Mouse (Mus musculus) kidney, adult 2 months (tissue): ENCODE measurements at regions not wholly inside any gene's neighbourhood (a gene's known extent, or its start where the extent isn't known, plus 50 kb on each side); places are given as distances from the start of the nearest gene placed in this dataset.

Experiments used
- DNase-seq: peaks from one replicate; pipeline ENCODE4 v3.0.0; 2021
- H3K27ac ChIP-seq: fragments of 200-500 bp; 2 replicates; pipeline ENCODE4 v1.5.1; 2012; ENCODE audit warnings: low read depth, low read length, control low read depth, inconsistent platforms; ENCODE audit not compliant: insufficient read depth
- H3K27me3 ChIP-seq: fragments of 200-500 bp; replicated peaks from 2 replicates; pipeline ENCODE4 v1.6.1; 2012; ENCODE audit warnings: mild to moderate bottlenecking, moderate library complexity, low read length, inconsistent platforms; ENCODE audit not compliant: control insufficient read depth, insufficient read depth
- H3K36me3 ChIP-seq: fragments of 200-500 bp; 2 replicates; pipeline ENCODE4 v1.6.1; 2012; ENCODE audit warnings: mild to moderate bottlenecking, moderate library complexity, low read length, inconsistent platforms; ENCODE audit not compliant: control insufficient read depth, insufficient read depth
- H3K4me1 ChIP-seq: fragments of 200-500 bp; 2 replicates; pipeline ENCODE4 v1.6.1; 2011; ENCODE audit warnings: low read length; ENCODE audit not compliant: control insufficient read depth, insufficient read depth
- H3K4me3 ChIP-seq: fragments of 200-500 bp; 2 replicates; pipeline ENCODE4 v1.5.1; 2011; ENCODE audit warnings: mild to moderate bottlenecking, low read depth, low read length, control low read depth; ENCODE audit not compliant: insufficient read depth
- CTCF ChIP-seq: fragments of 200-500 bp; conservative IDR thresholded peaks from 2 replicates; pipeline ENCODE4 v1.5.1; 2011; ENCODE audit warnings: low read depth, mild to moderate bottlenecking, control low read depth, low read length, moderate library complexity, mixed read lengths; ENCODE audit not compliant: insufficient read depth, insufficient read length
- POLR2A ChIP-seq: fragments of 200-500 bp; IDR thresholded peaks from one replicate; pipeline ENCODE4 v1.6.1; 2011; ENCODE audit warnings: low read depth, low read length, control low read depth
- WGBS: fragments of 180-500 bp; shearing (Covaris S2); methylation state at CpG from one replicate; pipeline ENCODE4 v1.1.7; 2018; 5-methylcytosine and 5-hydroxymethylcytosine counted together

DNA sequence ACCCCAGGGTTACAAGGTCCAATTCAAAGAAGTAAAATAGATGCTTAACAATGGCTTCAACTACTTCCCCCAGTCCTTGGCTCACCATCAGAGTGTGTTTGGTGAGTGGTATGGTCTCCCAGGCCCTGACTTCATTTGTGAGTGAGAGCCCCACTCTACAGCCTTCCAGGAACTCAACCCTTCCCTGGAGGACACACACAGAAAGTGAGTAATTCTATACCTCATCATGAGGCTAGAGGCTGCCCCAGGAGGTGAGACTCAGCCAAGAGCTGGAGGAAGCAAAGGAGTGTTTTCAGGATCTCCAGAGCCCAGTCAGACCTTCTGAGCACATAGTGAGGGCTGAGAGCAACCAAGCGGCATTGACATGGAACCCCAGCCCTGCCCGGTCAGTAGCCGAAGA, 200.6 kb downstream of the Xxylt1 start:
- Histone ChIP-seq H3K36me3 (no peaks in the 10 kb centered on the region), H3K4me1 (0 out of 2 replicates have a peak, but pooled peaks cover 11% of the 10 kb centered on the region), H3K27ac (no peak overlapping the region), H3K4me3 (no peak overlapping the region), H3K27me3 (no peaks in the 10 kb centered on the region)
- 92% methylated on average over 3 of the region's 3 CpGs for WGBS
- DNase-seq, result no peak
- TF ChIP-seq CTCF (no peak), POLR2A (no peak)

DNA sequence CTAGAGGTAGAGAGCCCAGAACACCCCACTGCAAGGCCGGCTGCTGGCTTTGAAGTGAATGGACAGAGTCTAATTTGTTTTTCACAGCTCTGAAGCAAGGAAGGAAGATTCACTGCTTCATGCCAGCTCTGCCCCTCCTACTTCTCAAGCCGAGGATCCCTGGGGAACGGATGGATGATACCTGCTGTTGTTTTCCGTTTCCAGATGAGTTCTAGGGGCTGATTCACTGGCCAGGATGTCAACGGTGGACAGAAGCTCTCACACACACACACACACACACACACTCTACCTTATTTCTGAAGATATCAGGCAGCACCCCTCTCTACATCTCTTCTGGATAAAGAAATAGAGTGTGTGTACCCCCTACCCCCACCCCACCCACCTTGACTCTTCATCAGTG, 200.0 kb downstream of the Xxylt1 start:
- Histone ChIP-seq H3K27me3 (no peaks in the 10 kb centered on the region), H3K4me1 (0 out of 2 replicates have a peak, but pooled peaks cover 11% of the 10 kb centered on the region), H3K27ac (no peak overlapping the region), H3K36me3 (no peaks in the 10 kb centered on the region), H3K4me3 (no peak overlapping the region)
- 63% methylated on average over 5 of the region's 5 CpGs for WGBS
- no peak for TF ChIP-seq CTCF
- no peak for TF ChIP-seq POLR2A
- DNase-seq, result peak; percentile 35

DNA sequence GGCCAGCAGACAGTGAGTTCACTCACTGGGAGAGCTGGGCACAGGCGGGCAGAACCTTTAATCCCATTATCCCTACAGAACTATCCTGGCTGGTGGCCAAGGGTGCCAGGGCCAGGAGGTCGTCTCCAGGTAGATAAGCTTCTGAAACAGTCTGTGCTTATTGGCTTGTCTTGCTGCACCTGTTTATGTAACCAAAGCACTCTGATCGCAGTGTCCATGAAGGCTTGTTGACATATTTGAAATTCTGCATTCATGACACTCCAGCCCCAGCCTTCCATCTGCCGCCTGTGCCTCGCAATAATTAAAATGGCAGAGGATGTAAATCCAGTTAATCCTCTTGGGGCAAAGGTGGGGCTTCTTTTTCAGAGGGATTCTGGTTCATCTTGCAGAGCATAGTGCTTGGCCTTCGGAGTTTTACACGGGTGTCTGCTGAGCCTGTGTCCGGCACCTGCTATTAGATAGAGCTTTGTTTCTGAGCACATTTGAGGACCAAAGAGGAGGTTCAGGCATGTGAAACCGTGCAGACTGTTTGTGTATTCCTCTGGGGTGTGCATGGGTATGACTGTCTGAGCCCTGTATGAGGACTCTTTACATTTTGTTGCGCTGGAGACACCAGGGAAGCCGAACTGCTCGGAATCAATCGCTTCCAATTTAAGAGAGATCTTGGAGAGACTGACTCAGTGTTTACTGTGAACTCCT, 197.6 kb downstream of the Xxylt1 start:
- Histone ChIP-seq H3K4me3 (no peak overlapping the region), H3K36me3 (no peaks in the 10 kb centered on the region), H3K4me1 (0 out of 2 replicates have a peak, but pooled peaks cover 11% of the 10 kb centered on the region), H3K27me3 (no peaks in the 10 kb centered on the region), H3K27ac (no peak overlapping the region)
- DNase-seq, result no peak
- TF ChIP-seq POLR2A (no peak), CTCF (no peak)
- 67% methylated on average over 13 of the region's 13 CpGs for WGBS

DNA sequence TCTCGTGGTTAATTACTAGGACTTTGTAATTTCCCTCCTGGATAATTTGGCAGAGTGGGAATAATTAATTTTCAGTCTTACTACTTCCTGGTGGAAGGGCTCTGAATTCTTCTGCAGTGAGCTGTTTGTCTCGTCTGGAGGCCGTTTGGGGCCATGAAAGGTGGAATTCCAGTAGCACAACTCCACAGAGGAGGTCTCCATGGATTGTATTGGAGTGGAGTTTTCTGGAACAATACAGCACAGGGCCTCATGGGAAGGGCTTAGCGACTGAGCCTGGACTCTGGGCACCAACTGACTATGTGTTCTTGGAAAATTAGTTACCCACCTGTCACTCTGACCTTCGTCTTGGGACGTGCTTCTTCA, 197.1 kb downstream of the Xxylt1 start:
- Histone ChIP-seq H3K27ac (no peak overlapping the region; the same call in 1 of the 2 replicates), H3K36me3 (no peaks in the 10 kb centered on the region), H3K27me3 (no peaks in the 10 kb centered on the region), H3K4me3 (no peak overlapping the region), H3K4me1 (0 out of 2 replicates have a peak, but pooled peaks cover 11% of the 10 kb centered on the region)
- TF ChIP-seq POLR2A (no peak), CTCF (no peak)
- DNase-seq, result peak; percentile 50
- 32% methylated on average over 6 of the region's 6 CpGs for WGBS

DNA sequence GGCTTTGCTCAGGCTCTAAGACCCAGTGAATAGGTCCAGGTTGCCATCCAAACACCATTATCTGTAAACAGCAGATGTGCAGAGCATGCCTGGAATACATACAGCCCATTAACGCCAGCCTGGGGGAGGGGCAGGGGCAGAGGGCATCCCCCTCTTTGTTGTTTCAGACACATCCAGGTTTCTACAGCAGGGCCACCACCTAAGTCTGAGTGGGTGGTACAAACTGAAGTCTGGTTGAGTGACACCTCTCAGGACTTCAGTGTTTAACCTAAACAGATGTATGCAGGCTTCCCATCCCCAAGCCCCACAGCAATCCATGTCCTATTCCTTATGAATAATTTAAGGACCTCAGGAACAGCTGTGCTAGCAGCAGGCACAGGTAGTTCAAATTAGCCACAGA, 194.2 kb downstream of the Xxylt1 start:
- Histone ChIP-seq H3K36me3 (no peaks in the 10 kb centered on the region), H3K27me3 (no peaks in the 10 kb centered on the region), H3K4me3 (no peak overlapping the region), H3K4me1 (0 out of 2 replicates have a peak, but pooled peaks cover 11% of the 10 kb centered on the region), H3K27ac (no peak overlapping the region)
- no peak for DNase-seq
- no peak for TF ChIP-seq POLR2A
- no peak for TF ChIP-seq CTCF
- WGBS, result 81% methylated on average over 1 of the region's 1 CpGs

DNA sequence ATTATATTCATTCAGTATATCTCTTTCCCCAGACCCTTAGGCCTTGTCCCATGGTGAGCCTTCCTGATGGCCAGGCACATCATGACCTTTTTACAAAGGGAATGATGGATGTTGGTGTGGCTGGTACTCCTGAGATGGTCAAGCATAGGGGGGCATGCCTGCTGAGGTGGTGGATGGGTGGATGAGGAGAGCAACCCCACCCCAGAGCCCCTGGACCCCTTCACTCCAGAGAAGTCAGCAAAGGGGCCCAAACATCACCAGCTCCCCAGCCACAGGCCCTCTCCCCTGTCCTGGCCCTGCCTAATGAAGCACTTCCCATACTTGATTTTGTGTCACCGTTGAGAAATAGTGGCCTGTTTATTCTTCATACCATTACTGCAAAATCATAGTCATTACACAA, 193.7 kb downstream of the Xxylt1 start:
- Histone ChIP-seq H3K36me3 (no peaks in the 10 kb centered on the region), H3K4me3 (no peak overlapping the region), H3K27me3 (no peaks in the 10 kb centered on the region), H3K4me1 (0 out of 2 replicates have a peak, but pooled peaks cover 11% of the 10 kb centered on the region), H3K27ac (no peak overlapping the region)
- TF ChIP-seq CTCF (no peak), POLR2A (no peak)
- no peak for DNase-seq
- WGBS, result 97% methylated on average over 1 of the region's 1 CpGs

DNA sequence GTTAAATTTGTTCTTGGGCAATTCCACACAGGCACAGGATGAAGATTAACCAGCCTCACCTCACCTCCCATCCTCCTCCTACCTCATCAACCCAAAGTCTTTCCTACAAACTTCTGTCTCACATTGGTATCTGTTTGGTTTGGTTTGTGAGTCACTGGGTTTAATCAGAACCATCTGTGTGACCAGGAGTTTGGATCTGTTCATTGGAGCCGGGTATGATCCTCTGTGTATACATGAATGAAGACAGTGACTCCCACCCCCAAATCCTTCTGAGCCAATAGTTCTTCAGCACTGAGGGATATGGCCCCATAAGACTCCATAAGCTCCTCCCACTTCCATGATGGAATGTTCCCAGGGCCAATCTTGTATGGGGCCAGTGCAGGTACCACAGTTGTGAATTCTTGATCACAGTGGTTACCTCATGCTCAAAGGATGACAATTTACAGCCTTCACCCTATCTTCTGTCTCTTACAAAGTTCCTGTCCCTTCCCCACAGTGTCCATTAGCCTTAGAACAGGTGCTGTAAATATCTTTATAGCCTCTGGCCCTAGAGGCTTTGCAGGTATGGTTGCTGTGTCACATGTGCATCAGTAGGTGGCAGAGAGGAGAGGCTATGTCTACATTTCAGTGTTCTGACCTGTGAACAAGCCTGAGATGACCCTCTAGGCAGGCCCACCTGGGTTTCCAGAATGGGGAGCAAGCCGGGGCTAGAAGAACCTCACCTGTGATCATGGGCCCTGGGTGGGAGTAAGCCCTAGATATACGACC, 192.5 kb downstream of the Xxylt1 start:
- Histone ChIP-seq H3K27ac (no peak overlapping the region), H3K4me3 (no peak overlapping the region), H3K36me3 (no peaks in the 10 kb centered on the region), H3K4me1 (0 out of 2 replicates have a peak, but pooled peaks cover 8% of the 10 kb centered on the region), H3K27me3 (no peaks in the 10 kb centered on the region)
- DNase-seq, result no peak
- WGBS, result 86% methylated on average over 3 of the region's 3 CpGs
- TF ChIP-seq CTCF (0 out of 2 replicates have a peak, but pooled peaks have one; percentile 11), POLR2A (no peak)
